Mouse (Mus musculus): ENCODE data around the gene Slc18b1. TPM values are rescaled to one million over a fixed set of nuclear protein-coding genes. Genes with fewer than 3 reads are reported as not detected.
"Not testable (repeated sequence)": the region's sequence is repeated elsewhere in the genome, so short reads cannot be mapped to it uniquely, and the experiment has no call there.

Gene Slc18b1
- total and polyA plus RNA-seq, 3 experiments, result not detected

GRCm38 (mm10) chr10:23782855-23783492 lies 13.8 kb upstream of the Slc18b1 start:
- Histone ChIP-seq H3K4me3 (ENCODE audit: low read depth, low read length) (no peak overlapping the region), H3K36me3 (replicated peaks) (peaks cover 35% of the 10 kb centered on the region), H3K4me1 (ENCODE audit: insufficient read depth, low read depth, low read length) (peaks cover 28% of the 10 kb centered on the region), H3K9me3 (replicated peaks) (no peaks in the 10 kb centered on the region), H3K27me3 (ENCODE audit: insufficient read depth, low read length) (no peaks in the 10 kb centered on the region)
- DNase-seq (ENCODE audit: low spot score) (no peak), ATAC-seq (ENCODE audit: extremely low read depth, insufficient number of reproducible peaks, low FRiP score, poor library complexity, severe bottlenecking) (0 out of 2 replicates have a peak, but pooled peaks have one; percentile 15)
- TF ChIP-seq GATA1 (IDR thresholded peaks at IDR 0.05; ENCODE audit: borderline replicate concordance, low read length) (no peak), TAL1 (conservative IDR thresholded peaks at IDR 0.05; ENCODE audit: low read depth, low read length) (no peak), GATA2 (IDR thresholded peaks at IDR 0.05; ENCODE audit: borderline replicate concordance, low read depth, low read length) (no peak), POLR2AphosphoS5 (IDR thresholded peaks at IDR 0.05; ENCODE audit: insufficient replicate concordance, low read depth, low read length) (0 out of 2 replicates have a peak, but pooled peaks have one; percentile 90), CTCF (IDR thresholded peaks at IDR 0.05; ENCODE audit: low read depth, low read length) (no peak)

- Histone ChIP-seq H3K4me1 (ENCODE audit: insufficient read depth, low read depth, low read length) (peaks cover 30% of the 10 kb centered on the region), H3K27me3 (ENCODE audit: insufficient read depth, low read length) (no peaks in the 10 kb centered on the region), H3K9me3 (replicated peaks) (no peaks in the 10 kb centered on the region), H3K36me3 (replicated peaks) (peaks cover 35% of the 10 kb centered on the region), H3K4me3 (ENCODE audit: low read depth, low read length) (no peak overlapping the region)
- ATAC-seq (ENCODE audit: extremely low read depth, insufficient number of reproducible peaks, low FRiP score, poor library complexity, severe bottlenecking) (no peak), DNase-seq (ENCODE audit: low spot score) (no peak)
- no peak for TF ChIP-seq CTCF (IDR thresholded peaks at IDR 0.05; ENCODE audit: low read depth, low read length)
- TF ChIP-seq GATA1 (IDR thresholded peaks at IDR 0.05; ENCODE audit: borderline replicate concordance, low read length), result no peak
- TF ChIP-seq GATA2 (IDR thresholded peaks at IDR 0.05; ENCODE audit: borderline replicate concordance, low read depth, low read length), result no peak
- TF ChIP-seq TAL1 (conservative IDR thresholded peaks at IDR 0.05; ENCODE audit: low read depth, low read length), result no peak
- TF ChIP-seq POLR2AphosphoS5 (IDR thresholded peaks at IDR 0.05; ENCODE audit: insufficient replicate concordance, low read depth, low read length), result no peak
These were observed 13.3 kb upstream of the Slc18b1 start for GRCm38 (mm10) chr10:23783493-23783884.

- Histone ChIP-seq H3K36me3 (replicated peaks) (peaks cover 35% of the 10 kb centered on the region), H3K4me3 (ENCODE audit: low read depth, low read length) (peak overlapping the region; percentile 47; the same call in 1 of the 2 replicates), H3K4me1 (ENCODE audit: insufficient read depth, low read depth, low read length) (peaks cover 36% of the 10 kb centered on the region), H3K9me3 (replicated peaks) (no peaks in the 10 kb centered on the region), H3K27me3 (ENCODE audit: insufficient read depth, low read length) (no peaks in the 10 kb centered on the region)
- TF ChIP-seq GATA1 (IDR thresholded peaks at IDR 0.05; ENCODE audit: borderline replicate concordance, low read length) (no peak), GATA2 (IDR thresholded peaks at IDR 0.05; ENCODE audit: borderline replicate concordance, low read depth, low read length) (no peak), POLR2AphosphoS5 (IDR thresholded peaks at IDR 0.05; ENCODE audit: insufficient replicate concordance, low read depth, low read length) (no peak; the same call in 1 of the 2 replicates), TAL1 (conservative IDR thresholded peaks at IDR 0.05; ENCODE audit: low read depth, low read length) (no peak), CTCF (IDR thresholded peaks at IDR 0.05; ENCODE audit: low read depth, low read length) (no peak)
- DNase-seq (ENCODE audit: low spot score), result no peak
- no peak for ATAC-seq (ENCODE audit: extremely low read depth, insufficient number of reproducible peaks, low FRiP score, poor library complexity, severe bottlenecking)
These were observed 12.7 kb upstream of the Slc18b1 start for GRCm38 (mm10) chr10:23784121-23784520.

- H3K4me1 ChIP-seq (ENCODE audit: insufficient read depth, low read depth, low read length), result peaks cover 34% of the 10 kb centered on the region
These were observed 11.2 kb upstream of the Slc18b1 start for GRCm38 (mm10) chr10:23785599-23785998.

GRCm38 (mm10) chr10:23786040-23786439 lies 10.7 kb upstream of the Slc18b1 start:
- peaks cover 31% of the 10 kb centered on the region for H3K4me1 ChIP-seq (ENCODE audit: insufficient read depth, low read depth, low read length)
- TF ChIP-seq TAL1 (conservative IDR thresholded peaks at IDR 0.05; ENCODE audit: low read depth, low read length) (no peak), CTCF (IDR thresholded peaks at IDR 0.05; ENCODE audit: low read depth, low read length) (no peak), POLR2AphosphoS5 (IDR thresholded peaks at IDR 0.05; ENCODE audit: insufficient replicate concordance, low read depth, low read length) (no peak), GATA2 (IDR thresholded peaks at IDR 0.05; ENCODE audit: borderline replicate concordance, low read depth, low read length) (no peak), GATA1 (IDR thresholded peaks at IDR 0.05; ENCODE audit: borderline replicate concordance, low read length) (no peak)

More at GRCm38 (mm10) chr10:23785599-23785998, 11.2 kb upstream of the Slc18b1 start:
- H3K4me3 ChIP-seq (ENCODE audit: low read depth, low read length), result peak overlapping the region; percentile 90
- DNase-seq (ENCODE audit: low spot score); ATAC-seq (ENCODE audit: extremely low read depth, insufficient number of reproducible peaks, low FRiP score, poor library complexity, severe bottlenecking); H3K27me3 ChIP-seq (ENCODE audit: insufficient read depth, low read length); H3K9me3 ChIP-seq (replicated peaks): not testable (repeated sequence)
- H3K36me3 ChIP-seq (replicated peaks), result peaks cover 35% of the 10 kb centered on the region

GRCm38 (mm10) chr10:23786631-23787038 lies 10.2 kb upstream of the Slc18b1 start:
- TF ChIP-seq POLR2AphosphoS5 (IDR thresholded peaks at IDR 0.05; ENCODE audit: insufficient replicate concordance, low read depth, low read length), result peak; percentile 99; the same call in 1 of the 2 replicates
- Histone ChIP-seq H3K36me3 (replicated peaks) (peaks cover 35% of the 10 kb centered on the region), H3K4me3 (ENCODE audit: low read depth, low read length) (peak overlapping the region; percentile 90), H3K4me1 (ENCODE audit: insufficient read depth, low read depth, low read length) (peaks cover 30% of the 10 kb centered on the region)
- DNase-seq (ENCODE audit: low spot score); H3K27me3 ChIP-seq (ENCODE audit: insufficient read depth, low read length); ATAC-seq (ENCODE audit: extremely low read depth, insufficient number of reproducible peaks, low FRiP score, poor library complexity, severe bottlenecking); H3K9me3 ChIP-seq (replicated peaks): not testable (repeated sequence)

More at GRCm38 (mm10) chr10:23786040-23786439, 10.7 kb upstream of the Slc18b1 start:
- H3K27me3 ChIP-seq (ENCODE audit: insufficient read depth, low read length), result no peaks in the 10 kb centered on the region
- no peak for ATAC-seq (ENCODE audit: extremely low read depth, insufficient number of reproducible peaks, low FRiP score, poor library complexity, severe bottlenecking)
- DNase-seq (ENCODE audit: low spot score), result no peak
- H3K4me3 ChIP-seq (ENCODE audit: low read depth, low read length), result peak overlapping the region; percentile 90
- peaks cover 35% of the 10 kb centered on the region for H3K36me3 ChIP-seq (replicated peaks)
- H3K9me3 ChIP-seq (replicated peaks), result no peaks in the 10 kb centered on the region

Measured in G1E (cell line).